Comparison of ENCODE assay signal across 21 mouse cellular contexts in genomic region chr12:108856186-108856585, GRCm38 (mm10). TPM values are rescaled to one million over a fixed set of nuclear protein-coding genes. Genes with fewer than 3 reads are reported as not detected.
A peak's percentile ranks its signal among the peaks of the same experiment; 100 is the strongest.
DNase-seq lines count a peak whose midpoint lies in the region; ATAC-seq and TF ChIP-seq lines count a peak whose summit lies in the region.
"Had no signal": no experiment of that assay in that cellular context is flagged by ENCODE, and none has a peak within 500 bp of the region (broad histone marks: within the 10 kb centered on the region; RNA-seq: fewer than 3 reads in every experiment).

No protein-coding gene starts in this region.

- 83% methylated on average over 8 of the region's 8 CpGs for WGBS in intestine, embryonic 16.5 days
- 87% methylated on average over 8 of the region's 8 CpGs for WGBS in intestine, embryonic 15.5 days
- WGBS in liver, embryonic 16.5 days (ENCODE audit: insufficient replicate concordance) = 69% methylated on average over 8 of the region's 8 CpGs
- 74% methylated on average over 8 of the region's 8 CpGs for WGBS in liver, embryonic 12.5 days (ENCODE audit: insufficient replicate concordance)
- 88% methylated on average over 8 of the region's 8 CpGs for WGBS in embryonic facial prominence, embryonic 10.5 days
- WGBS in midbrain, postnatal 0 days = 86% methylated on average over 8 of the region's 8 CpGs

- H3K4me2 ChIP-seq in intestine, embryonic 16.5 days (ENCODE audit: low read depth, low read length) = no peak overlapping the region
- H3K4me2 ChIP-seq in intestine, embryonic 15.5 days (replicated peaks) = no peak overlapping the region
- peak overlapping the region; percentile 53 for H3K4me2 ChIP-seq in liver, embryonic 16.5 days (ENCODE audit: low read depth, low read length)
- H3K4me2 ChIP-seq in liver, embryonic 12.5 days = no peak overlapping the region
- no peak overlapping the region for H3K4me2 ChIP-seq in midbrain, postnatal 0 days (ENCODE audit: low read depth, low read length, poor library complexity, severe bottlenecking)
- H3K4me2 ChIP-seq: embryonic facial prominence, embryonic 15.5 days; forebrain, embryonic 12.5 days; heart, embryonic 12.5 days; hindbrain, embryonic 15.5 days had no signal

- H3K27me3 ChIP-seq in intestine, embryonic 16.5 days (replicated peaks; ENCODE audit: control insufficient read depth, insufficient read depth, low read length) = no peaks in the 10 kb centered on the region
- H3K27me3 ChIP-seq in intestine, embryonic 15.5 days (replicated peaks) = no peaks in the 10 kb centered on the region
- no peaks in the 10 kb centered on the region for H3K27me3 ChIP-seq in liver, embryonic 16.5 days (ENCODE audit: control insufficient read depth, insufficient read depth, low read depth, low read length)
- no peaks in the 10 kb centered on the region for H3K27me3 ChIP-seq in liver, embryonic 12.5 days (replicated peaks)
- H3K27me3 ChIP-seq in embryonic facial prominence, embryonic 10.5 days (replicated peaks; ENCODE audit: low read depth, poor library complexity, severe bottlenecking) = no peaks in the 10 kb centered on the region
- no peaks in the 10 kb centered on the region for H3K27me3 ChIP-seq in midbrain, postnatal 0 days (ENCODE audit: insufficient read depth, low read length)
- H3K27me3 ChIP-seq: embryonic facial prominence, embryonic 15.5 days; forebrain, embryonic 12.5 days; heart, embryonic 12.5 days; hindbrain, embryonic 15.5 days had no signal

- TF ChIP-seq CTCF in midbrain, postnatal 0 days (IDR thresholded peaks at IDR 0.05) = no peak

- H3K9ac ChIP-seq in intestine, embryonic 16.5 days (ENCODE audit: low read depth, low read length) = peak overlapping the region; percentile 18; the same call in 1 of the 2 replicates
- H3K9ac ChIP-seq in intestine, embryonic 15.5 days = no peak overlapping the region
- H3K9ac ChIP-seq in liver, embryonic 16.5 days (ENCODE audit: low read depth, low read length) = peak overlapping the region; percentile 45
- no peak overlapping the region for H3K9ac ChIP-seq in liver, embryonic 12.5 days
- H3K9ac ChIP-seq in midbrain, postnatal 0 days (replicated peaks; ENCODE audit: low read length, poor library complexity, severe bottlenecking) = no peak overlapping the region
- H3K9ac ChIP-seq: embryonic facial prominence, embryonic 15.5 days; forebrain, embryonic 12.5 days; heart, embryonic 12.5 days; hindbrain, embryonic 15.5 days had no signal

- no peak overlapping the region for H3K4me3 ChIP-seq in intestine, embryonic 16.5 days (ENCODE audit: low read length)
- no peak overlapping the region for H3K4me3 ChIP-seq in intestine, embryonic 15.5 days (replicated peaks)
- peak overlapping the region; percentile 44 for H3K4me3 ChIP-seq in liver, embryonic 16.5 days (ENCODE audit: low read depth, low read length)
- no peak overlapping the region for H3K4me3 ChIP-seq in liver, embryonic 12.5 days
- no peak overlapping the region for H3K4me3 ChIP-seq in embryonic facial prominence, embryonic 10.5 days
- H3K4me3 ChIP-seq in midbrain, postnatal 0 days (ENCODE audit: low read depth, low read length) = no peak overlapping the region
- H3K4me3 ChIP-seq: embryonic facial prominence, embryonic 15.5 days; erythroblast, embryonic 14.5 days; forebrain, embryonic 12.5 days; gastrocnemius, adult 2 months; heart, embryonic 12.5 days; hindbrain, embryonic 15.5 days had no signal

- no peak for ATAC-seq in intestine, embryonic 16.5 days
- no peak for ATAC-seq in intestine, embryonic 15.5 days
- ATAC-seq in liver, embryonic 16.5 days (ENCODE audit: low read depth) = no peak
- ATAC-seq in liver, embryonic 12.5 days = no peak
- no peak for ATAC-seq in midbrain, postnatal 0 days (ENCODE audit: low FRiP score)
- ATAC-seq: CD4-positive, CD25-positive, alpha-beta regulatory T cell, adult 4 months; forebrain, embryonic 16.5 days had no signal

- no peaks in the 10 kb centered on the region for H3K9me3 ChIP-seq in intestine, embryonic 16.5 days (ENCODE audit: control insufficient read depth, low read length)
- no peaks in the 10 kb centered on the region for H3K9me3 ChIP-seq in intestine, embryonic 15.5 days
- H3K9me3 ChIP-seq in liver, embryonic 16.5 days (replicated peaks; ENCODE audit: control insufficient read depth, low read length) = no peaks in the 10 kb centered on the region
- no peaks in the 10 kb centered on the region for H3K9me3 ChIP-seq in liver, embryonic 12.5 days (replicated peaks)
- H3K9me3 ChIP-seq in embryonic facial prominence, embryonic 10.5 days = no peaks in the 10 kb centered on the region
- no peaks in the 10 kb centered on the region for H3K9me3 ChIP-seq in midbrain, postnatal 0 days (ENCODE audit: low read length)
- H3K9me3 ChIP-seq: embryonic facial prominence, embryonic 15.5 days; forebrain, embryonic 12.5 days; G1E; heart, embryonic 12.5 days; hindbrain, embryonic 15.5 days had no signal

- no peak for DNase-seq in embryonic facial prominence, embryonic 10.5 days (ENCODE audit: low spot score)
- DNase-seq in midbrain, postnatal 0 days (ENCODE audit: low spot score) = no peak
- DNase-seq in ovary, postnatal 14 days (ENCODE audit: low spot score) = no peak
- DNase-seq: adrenal gland, adult 8-10 months; adrenal gland, postnatal 36 days; cerebellum, adult 2 months; cerebellum, postnatal 10 days; gastrocnemius, adult 2 months; gastrocnemius, postnatal 25 days had no signal

- no peak overlapping the region for H3K27ac ChIP-seq in intestine, embryonic 16.5 days (ENCODE audit: low read length)
- no peak overlapping the region for H3K27ac ChIP-seq in intestine, embryonic 15.5 days
- peak overlapping the region; percentile 31 for H3K27ac ChIP-seq in liver, embryonic 16.5 days (ENCODE audit: low read length)
- no peak overlapping the region for H3K27ac ChIP-seq in liver, embryonic 12.5 days
- H3K27ac ChIP-seq in embryonic facial prominence, embryonic 10.5 days (replicated peaks) = 0 out of 2 replicates have a peak overlapping the region, but pooled peaks have one; percentile 42
- H3K27ac ChIP-seq in midbrain, postnatal 0 days (ENCODE audit: low read depth, low read length) = no peak overlapping the region
- H3K27ac ChIP-seq: embryonic facial prominence, embryonic 15.5 days; forebrain, embryonic 12.5 days; gastrocnemius, adult 2 months; hindbrain, embryonic 15.5 days had no signal

- 0 out of 2 replicates have a peak, but pooled peaks cover 3% of the 10 kb centered on the region for H3K4me1 ChIP-seq in intestine, embryonic 16.5 days (ENCODE audit: control insufficient read depth, insufficient read depth, low read length)
- peaks cover 5% of the 10 kb centered on the region; the same call in 1 of the 2 replicates for H3K4me1 ChIP-seq in intestine, embryonic 15.5 days (replicated peaks)
- H3K4me1 ChIP-seq in liver, embryonic 16.5 days (ENCODE audit: control insufficient read depth, low read depth, low read length) = no peaks in the 10 kb centered on the region; the same call in none of the 2 replicates
- H3K4me1 ChIP-seq in liver, embryonic 12.5 days = peaks cover 20% of the 10 kb centered on the region
- H3K4me1 ChIP-seq in embryonic facial prominence, embryonic 10.5 days = peaks cover 30% of the 10 kb centered on the region
- no peaks in the 10 kb centered on the region for H3K4me1 ChIP-seq in midbrain, postnatal 0 days (ENCODE audit: insufficient read depth, low read length)
- H3K4me1 ChIP-seq: forebrain, embryonic 12.5 days; heart, embryonic 12.5 days; hindbrain, embryonic 15.5 days had no signal

- H3K36me3 ChIP-seq in intestine, embryonic 16.5 days (ENCODE audit: control insufficient read depth, insufficient read depth, low read length) = peaks cover 3% of the 10 kb centered on the region; the same call in 1 of the 2 replicates
- peaks cover 15% of the 10 kb centered on the region for H3K36me3 ChIP-seq in intestine, embryonic 15.5 days
- no peaks in the 10 kb centered on the region for H3K36me3 ChIP-seq in liver, embryonic 16.5 days (ENCODE audit: control insufficient read depth, insufficient read depth)
- peaks cover 25% of the 10 kb centered on the region for H3K36me3 ChIP-seq in liver, embryonic 12.5 days
- H3K36me3 ChIP-seq in embryonic facial prominence, embryonic 10.5 days (replicated peaks) = peaks cover 40% of the 10 kb centered on the region
- H3K36me3 ChIP-seq in midbrain, postnatal 0 days (ENCODE audit: insufficient read depth, low read length) = peaks cover 11% of the 10 kb centered on the region

RNA-seq across cellular contexts. Expression of gene Slc25a47, which starts 20.3 kb away (rescaled TPM):
- 9.1 and 9.2 TPM in 2 replicates for polyA plus RNA-seq in intestine, embryonic 16.5 days (2015; fragmentation: Nextera tagmentation; extraction: Ambion mirVana)
- polyA plus RNA-seq in intestine, embryonic 15.5 days (2015; fragmentation: Nextera tagmentation; extraction: Ambion mirVana) = 7.3 and 10.1 TPM in 2 replicates
- 25.4 and 32.5 TPM in 2 replicates for polyA plus RNA-seq in liver, embryonic 16.5 days (2015; fragmentation: Nextera tagmentation; extraction: Ambion mirVana)
- 2.4 and 2.7 TPM in 2 replicates for polyA plus RNA-seq in liver, embryonic 12.5 days (2016; fragmentation: Nextera tagmentation; extraction: Ambion mirVana)
- 13.1 and 15.2 TPM in 2 replicates for polyA plus RNA-seq in embryonic facial prominence, embryonic 10.5 days (2016; fragmentation: Nextera tagmentation; extraction: Ambion mirVana)
- 8.6 and 13.2 TPM in 2 replicates for total RNA-seq in midbrain, postnatal 0 days (2014; rRNA removed)
- polyA plus RNA-seq in midbrain, postnatal 0 days (2015; fragmentation: Nextera tagmentation; extraction: Ambion mirVana) = 5.7 and 5.9 TPM in 2 replicates

RNA-seq across cellular contexts. Expression of gene Slc25a29, which starts 20.5 kb away (rescaled TPM):
- 4.6 and 5.8 TPM in 2 replicates for polyA plus RNA-seq in intestine, embryonic 16.5 days (2015; fragmentation: Nextera tagmentation; extraction: Ambion mirVana)
- polyA plus RNA-seq in intestine, embryonic 15.5 days (2015; fragmentation: Nextera tagmentation; extraction: Ambion mirVana) = 5.5 and 6.3 TPM in 2 replicates
- 1.7 TPM in 2 replicates for polyA plus RNA-seq in liver, embryonic 16.5 days (2015; fragmentation: Nextera tagmentation; extraction: Ambion mirVana)
- polyA plus RNA-seq in liver, embryonic 12.5 days (2016; fragmentation: Nextera tagmentation; extraction: Ambion mirVana) = 1.6 and 1.8 TPM in 2 replicates
- polyA plus RNA-seq in embryonic facial prominence, embryonic 10.5 days (2016; fragmentation: Nextera tagmentation; extraction: Ambion mirVana) = 12.9 and 13.6 TPM in 2 replicates
- 20.1 and 21.8 TPM in 2 replicates for total RNA-seq in midbrain, postnatal 0 days (2014; rRNA removed)
- 14.6 and 15.6 TPM in 2 replicates for polyA plus RNA-seq in midbrain, postnatal 0 days (2015; fragmentation: Nextera tagmentation; extraction: Ambion mirVana)

RNA-seq across cellular contexts. Expression of gene Wdr25, which starts 37.2 kb away (rescaled TPM):
- 6.9 TPM in 2 replicates for polyA plus RNA-seq in intestine, embryonic 16.5 days (2015; fragmentation: Nextera tagmentation; extraction: Ambion mirVana)
- 5.7 and 8.3 TPM in 2 replicates for polyA plus RNA-seq in intestine, embryonic 15.5 days (2015; fragmentation: Nextera tagmentation; extraction: Ambion mirVana)
- 1.3 and 3.1 TPM in 2 replicates for polyA plus RNA-seq in liver, embryonic 16.5 days (2015; fragmentation: Nextera tagmentation; extraction: Ambion mirVana)
- polyA plus RNA-seq in liver, embryonic 12.5 days (2016; fragmentation: Nextera tagmentation; extraction: Ambion mirVana) = 5.2 and 5.3 TPM in 2 replicates
- polyA plus RNA-seq in embryonic facial prominence, embryonic 10.5 days (2016; fragmentation: Nextera tagmentation; extraction: Ambion mirVana) = 9.9 and 10.4 TPM in 2 replicates
- total RNA-seq in midbrain, postnatal 0 days (2014; rRNA removed) = 5.2 and 6.5 TPM in 2 replicates
- polyA plus RNA-seq in midbrain, postnatal 0 days (2015; fragmentation: Nextera tagmentation; extraction: Ambion mirVana) = 5.1 and 6.1 TPM in 2 replicates

RNA-seq across cellular contexts. Expression of gene Wars, which starts 37.8 kb away (rescaled TPM):
- 79.9 and 82.8 TPM in 2 replicates for polyA plus RNA-seq in intestine, embryonic 16.5 days (2015; fragmentation: Nextera tagmentation; extraction: Ambion mirVana)
- 81.9 and 85.5 TPM in 2 replicates for polyA plus RNA-seq in intestine, embryonic 15.5 days (2015; fragmentation: Nextera tagmentation; extraction: Ambion mirVana)
- polyA plus RNA-seq in liver, embryonic 16.5 days (2015; fragmentation: Nextera tagmentation; extraction: Ambion mirVana) = 22.8 and 25.7 TPM in 2 replicates
- polyA plus RNA-seq in liver, embryonic 12.5 days (2016; fragmentation: Nextera tagmentation; extraction: Ambion mirVana) = 58.8 and 61.7 TPM in 2 replicates
- polyA plus RNA-seq in embryonic facial prominence, embryonic 10.5 days (2016; fragmentation: Nextera tagmentation; extraction: Ambion mirVana) = 146 and 147 TPM in 2 replicates
- total RNA-seq in midbrain, postnatal 0 days (2014; rRNA removed) = 108 and 142 TPM in 2 replicates
- polyA plus RNA-seq in midbrain, postnatal 0 days (2015; fragmentation: Nextera tagmentation; extraction: Ambion mirVana) = 97.3 and 99.1 TPM in 2 replicates

Comparison
In these comparisons a context has a peak if more than half of its experiments do, and no peak if none do; other contexts are left out.
1. H3K27ac ChIP-seq: peak in liver, embryonic 16.5 days (single experiment) and embryonic facial prominence, embryonic 10.5 days (single experiment); none in intestine, embryonic 16.5 days (single experiment), intestine, embryonic 15.5 days (single experiment), liver, embryonic 12.5 days (single experiment) and midbrain, postnatal 0 days (single experiment).
2. H3K9ac ChIP-seq: peak in intestine, embryonic 16.5 days (single experiment) and liver, embryonic 16.5 days (single experiment); none in intestine, embryonic 15.5 days (single experiment), liver, embryonic 12.5 days (single experiment) and midbrain, postnatal 0 days (single experiment).